Mouse (Mus musculus) left cerebral cortex, adult 18-20 months (tissue): ENCODE results near the gene Peli2. TPM values are rescaled to one million over a fixed set of nuclear protein-coding genes. Genes with fewer than 3 reads are reported as not detected.

Source experiments
- DNase-seq, 2 experiments: peaks; one replicate each; pipeline ENCODE4 v3.0.0; 2021 to 2022; ENCODE audit warnings: low spot score in 2 of 2, mixed read lengths in 1 of 2
- total RNA-seq, 2 experiments: library from RNA; stranded (reverse); gene quantifications; 2 replicates each; pipeline ENCODE4 v1.2.3; 2021

Peli2 gene
- total RNA-seq, 2 experiments from 2014 or later, result 12.7 to 20.8 TPM

DNA sequence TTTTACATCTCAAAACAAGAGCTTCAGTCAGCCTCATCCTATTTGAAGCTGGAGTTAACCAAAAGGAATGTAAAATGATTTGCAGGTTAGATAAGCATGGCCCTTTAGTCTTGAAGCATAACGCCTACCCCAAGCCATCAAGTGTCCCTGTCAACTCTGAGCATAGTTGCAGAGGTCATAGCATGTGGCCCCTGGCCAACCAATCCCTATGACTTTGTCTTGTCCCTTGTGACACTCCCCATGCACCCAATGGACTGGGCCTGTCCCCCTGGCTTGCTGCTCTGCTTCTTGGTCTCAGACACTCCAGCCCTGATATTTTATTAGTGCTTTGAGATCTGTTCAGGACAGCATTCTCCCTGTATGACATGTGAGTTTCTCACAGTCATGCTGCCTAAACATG is 30.3 kb downstream of the Peli2 start:
- DNase-seq, result no peak

GRCm38 (mm10) chr14:48151554-48151953 is 30.9 kb downstream of the Peli2 start:
- DNase-seq, result no peak

- DNase-seq, result no peak
Measured at GRCm38 (mm10) chr14:48153064-48153463, 32.4 kb downstream of the Peli2 start.

DNA sequence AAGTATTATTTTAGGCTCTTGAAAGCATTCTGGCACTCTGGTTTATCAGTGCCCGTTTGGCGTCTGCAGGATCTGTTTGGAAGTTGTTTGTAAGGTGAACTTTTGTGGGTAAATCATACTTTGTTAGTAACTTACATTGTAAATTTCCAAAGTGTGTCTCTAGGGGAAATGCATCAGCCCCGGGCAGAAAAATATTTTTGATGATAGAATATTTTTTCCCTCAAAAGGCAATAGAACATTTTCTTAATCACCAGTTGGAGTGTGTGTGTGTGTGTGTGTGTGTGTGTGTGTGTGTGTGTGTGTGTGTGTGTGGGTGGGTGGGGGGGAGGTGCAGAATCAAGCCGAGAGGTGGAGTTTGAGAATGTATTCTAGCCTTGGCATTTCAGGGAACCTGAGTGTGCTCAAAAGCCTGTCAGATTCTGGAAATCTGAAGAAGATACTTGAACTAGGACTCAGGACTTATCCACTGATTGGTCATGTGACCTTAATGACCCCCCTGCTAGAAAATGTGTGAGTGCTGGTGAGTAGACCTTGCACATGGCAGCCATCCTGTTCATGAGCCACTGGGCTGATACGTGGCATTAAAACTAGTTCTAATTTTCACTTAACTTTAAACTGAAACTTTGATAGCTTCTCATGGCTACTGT is 33.4 kb downstream of the Peli2 start:
- DNase-seq, result no peak

DNA sequence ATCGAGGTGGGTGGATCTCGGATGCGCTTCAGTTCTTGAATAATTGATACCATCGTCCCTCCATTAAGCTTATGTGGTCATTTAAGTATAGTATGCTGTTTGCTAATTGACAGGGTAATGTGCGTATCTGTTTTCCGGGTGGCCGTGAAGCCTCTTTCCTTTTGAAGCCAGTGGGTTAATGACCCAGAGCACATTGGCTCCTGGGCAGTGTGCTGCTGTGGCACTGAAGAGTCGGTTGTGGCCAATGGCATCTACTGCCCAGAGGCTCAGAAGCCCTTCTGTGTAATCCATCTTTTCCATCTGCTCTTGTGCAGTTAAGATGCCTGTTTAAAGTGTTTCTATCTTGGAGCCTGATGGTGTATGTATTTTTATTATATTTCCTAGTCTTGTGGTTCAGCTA is 34.0 kb downstream of the Peli2 start:
- DNase-seq, result no peak

- DNase-seq, result no peak
Measured at GRCm38 (mm10) chr14:48155153-48155552, 34.5 kb downstream of the Peli2 start.

DNA sequence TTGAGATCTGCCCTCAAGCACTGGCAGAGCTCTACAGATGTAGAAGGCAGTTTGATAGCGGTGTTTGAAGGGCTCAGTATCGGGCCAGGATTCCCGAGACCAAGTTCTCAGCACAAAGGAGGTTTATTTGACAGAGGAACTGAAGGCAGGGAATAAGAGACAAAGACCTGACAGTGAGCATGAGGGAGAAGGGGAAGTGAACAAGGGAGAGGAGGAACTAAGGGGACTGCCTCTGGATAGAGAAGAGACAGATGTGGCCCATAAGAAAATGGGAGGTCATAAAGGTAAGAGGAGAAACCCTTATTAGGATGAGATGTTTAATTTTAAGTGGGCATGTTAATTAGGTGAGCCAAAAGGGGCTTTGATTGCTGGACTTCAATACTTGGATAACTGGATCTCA is 36.5 kb downstream of the Peli2 start:
- no peak for DNase-seq

GRCm38 (mm10) chr14:48157835-48158234 is 37.2 kb downstream of the Peli2 start:
- DNase-seq, result no peak

GRCm38 (mm10) chr14:48159401-48159800 is 38.8 kb downstream of the Peli2 start:
- no peak for DNase-seq

DNA sequence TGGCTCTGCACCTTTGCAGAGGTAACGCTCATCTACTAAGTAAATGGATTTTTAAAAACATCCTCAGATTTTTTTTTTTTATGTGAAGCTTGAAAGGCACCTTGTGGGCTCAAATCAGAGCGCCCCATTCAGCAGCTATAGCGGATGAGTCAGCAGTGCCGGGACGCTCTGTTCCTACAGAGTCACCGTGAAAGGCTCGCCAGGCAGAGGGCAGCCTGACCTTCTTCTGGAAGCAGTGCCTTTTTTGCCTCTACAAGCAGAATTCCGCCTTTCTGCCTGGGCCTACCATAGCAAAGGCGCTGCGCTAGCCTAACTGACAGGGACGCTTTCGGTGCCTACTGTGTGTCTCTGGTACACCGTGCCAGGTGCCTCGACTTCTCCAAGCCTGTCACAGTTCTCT is 41.8 kb downstream of the Peli2 start:
- DNase-seq, result no peak

DNA sequence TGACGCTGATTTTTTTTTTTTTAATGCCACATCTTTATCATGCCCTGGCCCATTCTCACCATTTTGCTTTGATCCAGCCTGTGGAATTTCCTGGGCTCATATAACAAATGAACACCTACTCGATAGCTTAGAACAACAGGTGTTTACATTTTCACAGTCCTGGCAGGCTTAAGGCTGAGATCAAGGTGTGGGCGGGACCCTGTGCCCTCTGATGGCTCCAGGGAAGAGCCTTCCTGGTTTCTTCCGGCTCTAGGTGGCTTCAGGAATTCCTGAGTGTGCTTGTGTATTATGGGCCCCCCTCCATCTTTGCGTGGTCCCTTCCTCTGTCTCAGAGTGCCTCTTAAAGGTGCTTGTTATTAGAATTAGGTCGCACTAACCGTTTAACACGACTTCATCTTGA is 44.3 kb downstream of the Peli2 start:
- no peak for DNase-seq

DNA sequence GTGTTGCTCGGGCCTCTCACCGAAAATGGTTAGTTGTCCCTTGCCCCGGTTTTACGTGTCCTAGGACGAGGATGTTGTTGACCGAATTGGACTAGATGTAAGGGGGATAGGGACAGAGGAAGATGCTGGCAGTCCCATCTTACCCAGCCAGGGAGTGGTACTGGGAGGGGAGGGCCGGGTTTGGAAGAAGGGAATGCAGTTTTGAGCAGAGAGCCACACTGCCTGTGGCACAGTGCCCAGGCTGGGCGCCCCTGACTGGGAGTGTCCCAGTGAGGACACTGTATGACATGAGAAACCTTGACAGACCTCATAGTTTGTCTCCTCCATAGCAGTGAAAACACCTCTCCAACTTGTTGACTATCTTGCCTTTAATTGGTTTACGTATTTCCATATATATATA is 45.8 kb downstream of the Peli2 start:
- DNase-seq, result no peak

GRCm38 (mm10) chr14:48167020-48167419 is 46.4 kb downstream of the Peli2 start:
- DNase-seq, result no peak

DNA sequence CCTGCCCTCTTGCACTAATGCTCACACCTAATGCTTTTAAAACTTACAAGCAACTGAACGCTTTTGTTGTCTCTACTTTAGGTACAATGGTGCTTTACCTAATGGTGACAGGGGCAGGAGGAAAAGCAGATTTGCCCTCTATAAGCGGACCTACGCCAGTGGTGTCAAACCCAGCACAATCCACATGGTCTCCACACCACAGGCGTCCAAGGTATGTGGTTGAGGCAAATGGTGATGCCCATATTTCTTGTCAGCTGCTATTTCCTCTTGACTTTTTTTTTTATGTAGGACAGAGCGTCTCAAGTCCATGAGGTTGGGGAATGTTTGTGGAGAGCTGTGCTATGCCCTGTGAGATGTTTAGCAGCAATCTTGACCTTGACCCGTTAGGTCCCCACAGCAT is 47.5 kb downstream of the Peli2 start:
- no peak for DNase-seq

DNA sequence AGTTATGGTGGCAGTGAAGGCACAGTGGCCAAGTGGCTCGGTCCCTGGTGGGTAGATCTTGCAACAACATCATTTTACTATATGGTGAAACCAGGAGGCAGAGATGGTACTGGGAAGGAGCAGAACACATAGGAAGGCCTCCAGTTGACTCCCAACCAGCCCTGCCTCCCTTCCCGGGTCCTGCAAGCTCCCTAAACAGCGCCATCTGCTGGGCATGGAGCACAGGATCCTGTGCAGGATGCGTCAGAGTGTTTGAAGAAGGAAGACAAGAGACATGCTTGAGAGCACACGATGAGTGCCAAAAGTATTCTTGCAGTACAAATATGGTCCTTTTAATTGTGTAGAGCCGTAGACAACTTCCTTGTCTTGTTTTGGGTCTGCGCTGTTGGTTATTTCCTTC is 49.3 kb downstream of the Peli2 start:
- peak; percentile 25 to 45 for DNase-seq

GRCm38 (mm10) chr14:48171268-48171667 is 50.6 kb downstream of the Peli2 start:
- no peak for DNase-seq

GRCm38 (mm10) chr14:48172026-48172425 is 51.4 kb downstream of the Peli2 start:
- no peak for DNase-seq

GRCm38 (mm10) chr14:48172876-48173275 is 52.3 kb downstream of the Peli2 start:
- DNase-seq, result no peak

DNA sequence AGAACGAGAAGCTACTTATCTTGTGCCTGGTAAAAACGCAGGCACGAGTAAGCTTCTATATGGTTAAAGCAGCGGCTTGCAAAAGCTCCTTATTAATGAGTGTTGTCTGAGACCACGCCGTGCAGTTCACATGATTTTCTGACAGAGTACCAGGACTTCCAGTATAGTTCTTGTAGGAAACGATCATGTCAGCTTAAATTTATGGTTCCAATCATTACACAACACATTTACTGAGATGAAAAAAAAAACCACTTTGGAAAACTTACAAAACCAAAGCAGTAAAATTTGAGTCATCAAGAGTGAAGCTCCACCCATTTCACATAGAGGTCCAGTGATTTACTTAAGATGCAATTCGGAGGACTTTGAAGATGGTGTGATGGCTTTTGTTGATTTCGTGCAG is 53.2 kb downstream of the Peli2 start:
- no peak for DNase-seq

GRCm38 (mm10) chr14:48174356-48174755 is 53.7 kb downstream of the Peli2 start:
- DNase-seq, result no peak

- DNase-seq, result no peak
Measured at GRCm38 (mm10) chr14:48175115-48175514, 54.5 kb downstream of the Peli2 start.

GRCm38 (mm10) chr14:48178304-48178995 is 57.8 kb downstream of the Peli2 start:
- no peak for DNase-seq

DNA sequence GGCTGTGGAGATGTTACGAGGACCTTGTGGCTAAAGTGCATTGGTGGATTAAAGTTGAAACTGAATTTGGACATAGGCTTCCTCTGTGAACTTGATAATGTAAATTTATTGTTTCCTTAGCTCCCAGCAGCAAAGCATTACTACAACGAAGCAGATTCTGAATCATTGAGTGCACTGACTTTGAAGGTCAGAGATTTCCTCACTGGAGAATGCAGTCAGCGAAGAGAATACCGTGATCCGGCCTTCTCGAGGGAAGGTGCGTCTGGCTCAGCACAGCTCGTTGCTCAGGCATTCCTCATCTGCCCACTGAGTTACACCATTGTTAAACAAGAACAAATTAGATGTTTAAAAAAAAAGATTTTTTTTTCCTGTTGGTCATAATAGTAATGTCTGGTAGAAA is 58.4 kb downstream of the Peli2 start:
- DNase-seq, result no peak
